Mouse (Mus musculus) liver, adult 2 months (tissue): ENCODE results near the gene Zfp511.

Source experiments
- CTCF ChIP-seq: fragments of 200-500 bp; IDR thresholded peaks from 2 replicates; pipeline ENCODE4 v1.5.1; 2011; ENCODE audit warnings: low read depth, low read length, control low read depth
- POLR2A ChIP-seq: fragments of 200-500 bp; IDR thresholded peaks from 2 replicates; pipeline ENCODE4 v1.6.1; 2011; ENCODE audit warnings: low read length, control low read depth; ENCODE audit not compliant: insufficient read depth; ENCODE audit errors: extremely low read depth

DNA sequence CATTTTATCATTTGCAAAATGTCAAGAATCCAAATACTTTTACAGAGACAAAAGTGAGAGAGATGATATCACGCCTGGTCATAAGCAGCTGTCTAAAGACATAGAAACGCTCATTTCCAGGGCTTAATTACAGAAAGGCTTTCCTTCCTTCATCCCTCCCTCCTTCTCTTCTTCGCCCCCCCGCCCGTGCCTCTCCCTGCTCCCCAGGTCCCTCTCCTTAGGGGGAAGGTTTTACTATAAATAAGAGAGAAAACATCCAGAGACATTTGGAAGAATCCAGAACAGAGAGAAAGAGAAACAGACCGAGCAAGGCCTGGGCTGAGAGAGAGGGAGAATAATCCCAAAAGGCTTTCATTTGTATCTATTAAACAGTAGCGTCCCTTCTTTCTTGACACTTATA is 735 bp upstream of the Zfp511 start:
- no peak for TF ChIP-seq POLR2A
- TF ChIP-seq CTCF, result no peak
